Mouse (Mus musculus) forebrain, embryonic 10.5 days (tissue): ENCODE measurements at regions not wholly inside any gene's neighbourhood (a gene's known extent, or its start where the extent isn't known, plus 50 kb on each side); places are given as distances from the start of the nearest gene placed in this dataset.

Experiments used
- DNase-seq: peaks from one replicate; pipeline ENCODE4 v3.0.0-alpha.2; 2017; ENCODE audit warnings: low spot score; ENCODE audit errors: extremely low spot score
- H3K27ac ChIP-seq: fragments of 300-500 bp; sonication (generic); 2 replicates; pipeline ENCODE4 v1.5.1; 2016; ENCODE audit warnings: mild to moderate bottlenecking
- H3K27me3 ChIP-seq: fragments of 300-500 bp; sonication (generic); 2 replicates; pipeline ENCODE4 v1.6.1; 2016; ENCODE audit warnings: mild to moderate bottlenecking; ENCODE audit not compliant: poor library complexity, severe bottlenecking
- H3K36me3 ChIP-seq: fragments of 300-500 bp; sonication (generic); replicated peaks from 2 replicates; pipeline ENCODE4 v1.6.1; 2016; ENCODE audit warnings: mild to moderate bottlenecking, moderate library complexity
- H3K4me1 ChIP-seq: fragments of 300-500 bp; sonication (generic); 2 replicates; pipeline ENCODE4 v1.6.1; 2016
- H3K4me3 ChIP-seq: fragments of 300-500 bp; sonication (generic); 2 replicates; pipeline ENCODE4 v1.5.1; 2016; ENCODE audit warnings: mild to moderate bottlenecking, moderate library complexity
- H3K9me3 ChIP-seq: fragments of 300-500 bp; sonication (generic); 2 replicates; pipeline ENCODE4 v1.6.1; 2016; ENCODE audit warnings: mild to moderate bottlenecking, moderate library complexity
- WGBS: fragments of 180-500 bp; shearing (Covaris S2); methylation state at CpG from one replicate; pipeline ENCODE4 v1.1.7; 2016; 5-methylcytosine and 5-hydroxymethylcytosine counted together

- Histone ChIP-seq H3K36me3 (no peaks in the 10 kb centered on the region), H3K4me1 (peaks cover 21% of the 10 kb centered on the region), H3K4me3 (no peak overlapping the region), H3K9me3 (no peaks in the 10 kb centered on the region), H3K27me3 (no peaks in the 10 kb centered on the region), H3K27ac (peak overlapping the region; percentile 65)
- DNase-seq = peak; percentile 43
- WGBS = 33% methylated on average over 5 of the region's 5 CpGs
These were observed 180.1 kb upstream of the Mpped2 start for GRCm38 (mm10) chr2:106513025-106513386.

GRCm38 (mm10) chr2:106517224-106517623, 175.8 kb upstream of the Mpped2 start:
- 88% methylated on average over 5 of the region's 5 CpGs for WGBS
- Histone ChIP-seq H3K4me1 (peaks cover 15% of the 10 kb centered on the region), H3K36me3 (no peaks in the 10 kb centered on the region), H3K27me3 (no peaks in the 10 kb centered on the region), H3K9me3 (no peaks in the 10 kb centered on the region), H3K27ac (no peak overlapping the region), H3K4me3 (no peak overlapping the region)
- DNase-seq = no peak

- no peak for DNase-seq
- Histone ChIP-seq H3K27me3 (no peaks in the 10 kb centered on the region), H3K36me3 (no peaks in the 10 kb centered on the region), H3K27ac (no peak overlapping the region), H3K4me3 (no peak overlapping the region), H3K9me3 (no peaks in the 10 kb centered on the region), H3K4me1 (peaks cover 7% of the 10 kb centered on the region)
- WGBS = 93% methylated on average over 3 of the region's 3 CpGs
These were observed 170.1 kb upstream of the Mpped2 start for GRCm38 (mm10) chr2:106522961-106523360.

GRCm38 (mm10) chr2:106527008-106527407, 166.1 kb upstream of the Mpped2 start:
- peak; percentile 49 for DNase-seq
- no peaks in the 10 kb centered on the region for H3K36me3 ChIP-seq
- WGBS = 63% methylated on average over 2 of the region's 2 CpGs
- peaks cover 11% of the 10 kb centered on the region for H3K4me1 ChIP-seq
- no peaks in the 10 kb centered on the region for H3K27me3 ChIP-seq
- no peak overlapping the region for H3K4me3 ChIP-seq
- H3K9me3 ChIP-seq = no peaks in the 10 kb centered on the region
- peak overlapping the region; percentile 84 for H3K27ac ChIP-seq

- Histone ChIP-seq H3K36me3 (no peaks in the 10 kb centered on the region), H3K4me3 (no peak overlapping the region), H3K27ac (no peak overlapping the region), H3K4me1 (peaks cover 11% of the 10 kb centered on the region), H3K27me3 (no peaks in the 10 kb centered on the region), H3K9me3 (no peaks in the 10 kb centered on the region)
- DNase-seq = no peak
- 76% methylated on average over 5 of the region's 5 CpGs for WGBS
These were observed 163.8 kb upstream of the Mpped2 start for GRCm38 (mm10) chr2:106529247-106529646.

GRCm38 (mm10) chr2:106529746-106530145, 163.3 kb upstream of the Mpped2 start:
- Histone ChIP-seq H3K27me3 (no peaks in the 10 kb centered on the region), H3K4me3 (no peak overlapping the region), H3K9me3 (no peaks in the 10 kb centered on the region), H3K27ac (no peak overlapping the region), H3K36me3 (no peaks in the 10 kb centered on the region), H3K4me1 (peaks cover 11% of the 10 kb centered on the region)
- DNase-seq = no peak
- WGBS = 73% methylated on average over 2 of the region's 2 CpGs

- Histone ChIP-seq H3K9me3 (no peaks in the 10 kb centered on the region), H3K27ac (0 out of 2 replicates have a peak overlapping the region, but pooled peaks have one; percentile 40), H3K27me3 (no peaks in the 10 kb centered on the region), H3K36me3 (no peaks in the 10 kb centered on the region), H3K4me1 (peaks cover 17% of the 10 kb centered on the region), H3K4me3 (no peak overlapping the region)
- no peak for DNase-seq
- 79% methylated on average over 4 of the region's 4 CpGs for WGBS
These were observed 154.7 kb upstream of the Mpped2 start for GRCm38 (mm10) chr2:106538329-106538728.

GRCm38 (mm10) chr2:106540176-106540575, 152.9 kb upstream of the Mpped2 start:
- WGBS = 96% methylated on average over 5 of the region's 5 CpGs
- no peaks in the 10 kb centered on the region for H3K27me3 ChIP-seq
- no peak for DNase-seq
- H3K9me3 ChIP-seq = no peaks in the 10 kb centered on the region
- H3K36me3 ChIP-seq = no peaks in the 10 kb centered on the region
- peaks cover 17% of the 10 kb centered on the region for H3K4me1 ChIP-seq
- no peak overlapping the region for H3K27ac ChIP-seq
- H3K4me3 ChIP-seq = no peak overlapping the region

GRCm38 (mm10) chr2:106547117-106547516, 146.0 kb upstream of the Mpped2 start:
- Histone ChIP-seq H3K4me1 (no peaks in the 10 kb centered on the region), H3K36me3 (no peaks in the 10 kb centered on the region), H3K27me3 (no peaks in the 10 kb centered on the region), H3K4me3 (no peak overlapping the region), H3K9me3 (no peaks in the 10 kb centered on the region), H3K27ac (no peak overlapping the region)
- no peak for DNase-seq
- WGBS = 87% methylated on average over 4 of the region's 4 CpGs

- H3K9me3 ChIP-seq = no peaks in the 10 kb centered on the region
- H3K27me3 ChIP-seq = no peaks in the 10 kb centered on the region
- no peak for DNase-seq
- no peak overlapping the region for H3K4me3 ChIP-seq
- WGBS = 80% methylated on average over 5 of the region's 5 CpGs
- no peaks in the 10 kb centered on the region for H3K36me3 ChIP-seq
- H3K4me1 ChIP-seq = no peaks in the 10 kb centered on the region
- H3K27ac ChIP-seq = no peak overlapping the region
These were observed 139.4 kb upstream of the Mpped2 start for GRCm38 (mm10) chr2:106553666-106554065.

- Histone ChIP-seq H3K27me3 (no peaks in the 10 kb centered on the region), H3K4me3 (no peak overlapping the region), H3K9me3 (no peaks in the 10 kb centered on the region), H3K36me3 (no peaks in the 10 kb centered on the region), H3K27ac (no peak overlapping the region), H3K4me1 (no peaks in the 10 kb centered on the region)
- WGBS = 70% methylated on average over 3 of the region's 3 CpGs
- DNase-seq = no peak
These were observed 131.4 kb upstream of the Mpped2 start for GRCm38 (mm10) chr2:106561571-106562090.

GRCm38 (mm10) chr2:106570226-106570625, 122.8 kb upstream of the Mpped2 start:
- Histone ChIP-seq H3K4me1 (no peaks in the 10 kb centered on the region), H3K36me3 (no peaks in the 10 kb centered on the region), H3K27me3 (no peaks in the 10 kb centered on the region), H3K27ac (no peak overlapping the region), H3K9me3 (no peaks in the 10 kb centered on the region), H3K4me3 (no peak overlapping the region)
- WGBS = 94% methylated on average over 1 of the region's 1 CpGs
- no peak for DNase-seq

GRCm38 (mm10) chr2:106571346-106571745, 121.7 kb upstream of the Mpped2 start:
- 91% methylated on average over 3 of the region's 3 CpGs for WGBS
- H3K4me3 ChIP-seq = no peak overlapping the region
- no peaks in the 10 kb centered on the region for H3K9me3 ChIP-seq
- no peak overlapping the region for H3K27ac ChIP-seq
- DNase-seq = no peak
- no peaks in the 10 kb centered on the region for H3K27me3 ChIP-seq
- H3K36me3 ChIP-seq = no peaks in the 10 kb centered on the region
- no peaks in the 10 kb centered on the region for H3K4me1 ChIP-seq

GRCm38 (mm10) chr2:106571913-106572312, 121.2 kb upstream of the Mpped2 start:
- WGBS = 73% methylated on average over 2 of the region's 2 CpGs
- Histone ChIP-seq H3K27ac (no peak overlapping the region), H3K9me3 (no peaks in the 10 kb centered on the region), H3K27me3 (no peaks in the 10 kb centered on the region), H3K36me3 (no peaks in the 10 kb centered on the region), H3K4me3 (no peak overlapping the region), H3K4me1 (0 out of 2 replicates have a peak, but pooled peaks cover 3% of the 10 kb centered on the region)
- DNase-seq = no peak
